Mouse (Mus musculus) olfactory bulb, adult 2 months (tissue): ENCODE measurements around the gene Rnf144b.

Experiments used
- CTCF ChIP-seq: fragments of 200-500 bp; IDR thresholded peaks from 2 replicates; pipeline ENCODE4 v1.5.1; 2012; ENCODE audit warnings: low read depth, mild to moderate bottlenecking, low read length, moderate library complexity; ENCODE audit not compliant: insufficient read depth
- POLR2A ChIP-seq: fragments of 200-500 bp; IDR thresholded peaks from 2 replicates; pipeline ENCODE4 v1.6.1; 2012; ENCODE audit warnings: mild to moderate bottlenecking, low read depth, low read length, moderate library complexity; ENCODE audit not compliant: insufficient read depth

GRCm38 (mm10) chr13:47224648-47225323 lies 102.3 kb downstream of the Rnf144b start:
- no peak for TF ChIP-seq POLR2A
- no peak for TF ChIP-seq CTCF
